Mouse (Mus musculus) hindbrain, postnatal 0 days (tissue): ENCODE results near the gene Agpat3. TPM values are rescaled to one million over a fixed set of nuclear protein-coding genes. Genes with fewer than 3 reads are reported as not detected.

Experiments used
- ATAC-seq: fragments of 200-750 bp; cut with Nextera tagmentation; 2 replicates; pipeline ENCODE4 v1.8.0; 2017; ENCODE audit warnings: mild to moderate bottlenecking, moderate TSS enrichment, moderate library complexity
- DNase-seq: peaks from one replicate; pipeline ENCODE4 v3.0.0-alpha.2; 2015; ENCODE audit warnings: low spot score
- H3K27ac ChIP-seq: fragments of 300-500 bp; sonication (generic); 2 replicates; pipeline ENCODE4 v1.5.1; 2014; ENCODE audit warnings: mild to moderate bottlenecking
- H3K27me3 ChIP-seq: fragments of 300-500 bp; sonication (generic); 2 replicates; pipeline ENCODE4 v1.6.1; 2014; ENCODE audit warnings: low read length, mixed read lengths; ENCODE audit not compliant: insufficient read depth
- H3K36me3 ChIP-seq: fragments of 300-500 bp; sonication (generic); 2 replicates; pipeline ENCODE4 v1.6.1; 2014; ENCODE audit warnings: low read length, mixed read lengths; ENCODE audit not compliant: insufficient read depth
- H3K4me1 ChIP-seq: fragments of 300-500 bp; sonication (generic); 2 replicates; pipeline ENCODE4 v1.6.1; 2014; ENCODE audit warnings: antibody characterized with exemption, low read length, mixed read lengths; ENCODE audit not compliant: insufficient read depth
- H3K4me2 ChIP-seq: fragments of 300-500 bp; sonication (generic); 2 replicates; pipeline ENCODE4 v1.6.1; 2014; ENCODE audit warnings: low read depth, mild to moderate bottlenecking, low read length, moderate library complexity, mixed read lengths
- H3K4me3 ChIP-seq: fragments of 300-500 bp; sonication (generic); 2 replicates; pipeline ENCODE4 v1.5.1; 2014; ENCODE audit warnings: low read length
- H3K9ac ChIP-seq: fragments of 300-500 bp; sonication (generic); replicated peaks from 2 replicates; pipeline ENCODE4 v1.6.1; 2014; ENCODE audit warnings: mild to moderate bottlenecking, low read length, moderate library complexity, mixed read lengths
- H3K9me3 ChIP-seq: fragments of 300-500 bp; sonication (generic); 2 replicates; pipeline ENCODE4 v1.6.1; 2016; ENCODE audit warnings: low read length, mixed read lengths
- CTCF ChIP-seq: IDR thresholded peaks from 2 replicates; pipeline ENCODE4 v1.5.1; 2016; ENCODE audit warnings: antibody characterized with exemption, control low read depth, low read depth
- WGBS: fragments of 180-500 bp; shearing (Covaris S2); extraction: QIAGEN DNeasy Blood & Tissue Kit; methylation state at CpG from one replicate; pipeline ENCODE4 v1.1.7; 2014; 5-methylcytosine and 5-hydroxymethylcytosine counted together
- polyA plus RNA-seq: library from polyadenylated mRNA; unstranded; fragments of >200 nt; fragmentation: Nextera tagmentation; extraction: Ambion mirVana; gene quantifications from 2 replicates; pipeline ENCODE4 v1.2.1, GENCODE M21; 2015
- total RNA-seq: library from RNA; depleted of rRNA; stranded (reverse); fragments of >200 nt; gene quantifications from 2 replicates; pipeline ENCODE4 v1.2.3, GENCODE M21; 2014; rRNA removed

The Agpat3 gene
- total RNA-seq = 123 and 158 TPM in 2 replicates
- 115 and 117 TPM in 2 replicates for polyA plus RNA-seq

- no peak for TF ChIP-seq CTCF
- H3K9me3 ChIP-seq = no peaks in the 10 kb centered on the region
- no peaks in the 10 kb centered on the region for H3K36me3 ChIP-seq
- peak within 1 kb of the TSS; percentile 96 for H3K9ac ChIP-seq
- peak within 1 kb of the TSS; percentile 80 for H3K27ac ChIP-seq
- peak within 1 kb of the TSS; percentile 82 for H3K4me2 ChIP-seq
- H3K4me1 ChIP-seq = peaks cover 21% of the 10 kb centered on the region
- ATAC-seq (peak; percentile 83), DNase-seq (peak; percentile 84)
- H3K27me3 ChIP-seq = no peaks in the 10 kb centered on the region
- H3K4me3 ChIP-seq = peak within 1 kb of the TSS; percentile 95
- under 1% methylated on average over 65 of the region's 113 CpGs for WGBS
These were observed at the start of gene Agpat3 for GRCm38 (mm10) chr10:78351887-78352665. Agpat3 (minus strand) TSS chr10:78352489.

GRCm38 (mm10) chr10:78401127-78401526 is 48.8 kb upstream of the Agpat3 start:
- Histone ChIP-seq H3K27ac (no peak overlapping the region), H3K36me3 (peaks cover 60% of the 10 kb centered on the region), H3K4me3 (no peak overlapping the region), H3K4me1 (no peaks in the 10 kb centered on the region), H3K27me3 (no peaks in the 10 kb centered on the region), H3K9ac (no peak overlapping the region), H3K4me2 (no peak overlapping the region), H3K9me3 (no peaks in the 10 kb centered on the region)
- DNase-seq (no peak), ATAC-seq (no peak)
- TF ChIP-seq CTCF = no peak
- WGBS = 90% methylated on average over 2 of the region's 2 CpGs

DNA sequence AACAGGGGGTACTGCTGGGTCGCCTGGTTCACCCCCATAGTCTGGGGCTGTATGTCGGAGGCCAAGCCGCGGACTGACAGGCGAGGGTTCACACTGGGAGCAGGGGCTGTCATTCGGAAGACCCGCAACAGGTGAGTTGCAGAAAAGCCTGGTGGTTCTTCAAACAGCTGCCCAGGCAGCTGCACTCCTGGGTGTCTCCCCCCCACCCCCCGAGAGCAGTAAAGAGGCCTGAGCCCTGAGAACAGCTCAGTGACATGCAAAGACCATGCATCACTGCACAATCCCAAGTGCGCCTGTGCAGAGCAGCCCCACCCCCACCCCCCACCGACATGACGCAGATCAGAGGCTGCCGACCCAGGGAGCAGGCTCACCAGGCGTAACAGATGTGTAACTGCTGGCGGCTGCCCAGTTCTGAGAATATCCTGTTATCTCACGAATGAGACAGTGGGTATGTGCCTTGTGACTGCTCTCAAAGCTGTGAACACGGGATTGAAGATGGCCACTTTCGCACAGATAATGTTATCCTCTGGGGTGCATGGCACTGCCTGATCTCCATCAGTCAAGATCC is 46.9 kb upstream of the Agpat3 start:
- ATAC-seq (peak; percentile 45), DNase-seq (peak; percentile 63)
- Histone ChIP-seq H3K27me3 (no peaks in the 10 kb centered on the region), H3K9me3 (no peaks in the 10 kb centered on the region), H3K36me3 (peaks cover 43% of the 10 kb centered on the region), H3K9ac (0 out of 2 replicates have a peak overlapping the region, but pooled peaks have one; percentile 3), H3K27ac (peak overlapping the region; percentile 51; the same call in 1 of the 2 replicates), H3K4me3 (no peak overlapping the region), H3K4me1 (peaks cover 6% of the 10 kb centered on the region; the same call in 1 of the 2 replicates), H3K4me2 (no peak overlapping the region)
- TF ChIP-seq CTCF = no peak
- 31% methylated on average over 17 of the region's 17 CpGs for WGBS

DNA sequence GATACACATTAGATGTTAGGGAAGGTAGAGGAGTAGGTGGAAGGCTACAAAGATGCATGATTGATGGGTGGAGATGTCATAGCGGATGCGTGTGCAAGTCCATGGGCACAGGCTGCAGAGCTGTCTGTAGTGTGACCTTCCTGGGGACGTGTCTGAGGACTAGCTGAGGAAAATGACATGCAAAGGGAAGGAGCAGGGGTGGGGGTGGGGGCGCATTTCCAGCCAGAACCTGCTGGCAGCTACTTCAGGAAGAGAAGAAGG is 44.3 kb upstream of the Agpat3 start:
- Histone ChIP-seq H3K9ac (no peak overlapping the region; the same call in 1 of the 2 replicates), H3K9me3 (no peaks in the 10 kb centered on the region), H3K36me3 (peaks cover 17% of the 10 kb centered on the region), H3K4me1 (peaks cover 6% of the 10 kb centered on the region; the same call in 1 of the 2 replicates), H3K4me3 (no peak overlapping the region), H3K27ac (peak overlapping the region; percentile 37; the same call in 1 of the 2 replicates), H3K4me2 (peak overlapping the region; percentile 22; the same call in 1 of the 2 replicates), H3K27me3 (peaks cover 5% of the 10 kb centered on the region; the same call in 1 of the 2 replicates)
- TF ChIP-seq CTCF = no peak
- DNase-seq = no peak
- 52% methylated on average over 4 of the region's 4 CpGs for WGBS
- ATAC-seq = peak; percentile 30

DNA sequence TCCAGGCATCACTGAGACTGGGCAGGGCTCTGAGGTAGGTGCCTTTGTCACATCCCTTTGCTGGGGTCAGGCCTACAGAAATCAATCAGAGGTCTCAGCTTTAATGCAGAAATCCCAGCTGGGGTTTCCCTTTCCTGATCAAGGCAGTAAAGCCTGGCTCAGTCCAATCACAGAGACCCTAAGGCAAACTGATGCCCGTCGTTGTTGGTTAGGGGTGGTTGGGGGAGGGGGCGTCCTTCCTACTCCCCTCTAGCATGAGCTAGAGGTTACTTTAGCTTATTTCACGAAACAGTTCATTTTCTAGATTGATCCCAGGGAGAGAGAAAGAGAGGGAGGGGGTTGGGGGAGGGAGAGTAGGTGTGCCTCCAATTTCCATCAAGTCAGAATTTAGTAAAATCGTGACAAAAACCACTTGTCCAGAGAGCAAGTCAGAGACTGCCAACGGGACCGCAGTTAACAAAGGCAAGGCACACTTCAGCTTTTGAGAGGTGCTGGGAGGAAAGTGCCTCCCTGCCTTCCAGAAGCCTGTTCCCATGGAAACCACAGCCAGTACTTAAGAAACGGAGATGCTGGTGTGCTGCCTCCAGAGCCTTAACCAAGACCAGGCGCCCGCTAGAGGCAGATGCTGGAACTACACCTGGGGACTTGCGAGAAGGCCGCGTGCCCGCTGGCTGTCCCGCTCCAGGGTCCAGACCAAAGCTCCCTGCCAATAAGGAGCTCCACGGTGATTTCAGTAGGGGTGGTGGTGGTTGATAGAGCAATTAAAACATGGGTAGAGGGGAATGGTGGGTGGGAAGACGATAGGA is 43.7 kb upstream of the Agpat3 start:
- no peak overlapping the region; the same call in 1 of the 2 replicates for H3K9ac ChIP-seq
- peak; percentile 98 for DNase-seq
- 3% methylated on average over 17 of the region's 17 CpGs for WGBS

GRCm38 (mm10) chr10:78395377-78395776 is 43.1 kb upstream of the Agpat3 start:
- Histone ChIP-seq H3K9ac (no peak overlapping the region), H3K27ac (peak overlapping the region; percentile 37; the same call in 1 of the 2 replicates), H3K9me3 (no peaks in the 10 kb centered on the region), H3K4me3 (no peak overlapping the region), H3K4me1 (peaks cover 6% of the 10 kb centered on the region; the same call in 1 of the 2 replicates), H3K4me2 (no peak overlapping the region), H3K36me3 (peaks cover 5% of the 10 kb centered on the region; the same call in 1 of the 2 replicates), H3K27me3 (peaks cover 5% of the 10 kb centered on the region; the same call in 1 of the 2 replicates)
- 76% methylated on average over 3 of the region's 3 CpGs for WGBS
- no peak for DNase-seq
- peak; percentile 44 for TF ChIP-seq CTCF
- ATAC-seq = no peak; the same call in 1 of the 2 replicates

More for the DNA sequence above, 43.7 kb upstream of the Agpat3 start:
- Histone ChIP-seq H3K27me3 (peaks cover 5% of the 10 kb centered on the region; the same call in 1 of the 2 replicates), H3K9me3 (no peaks in the 10 kb centered on the region), H3K27ac (peak overlapping the region; percentile 37), H3K4me3 (no peak overlapping the region), H3K4me1 (peaks cover 6% of the 10 kb centered on the region; the same call in 1 of the 2 replicates), H3K36me3 (peaks cover 11% of the 10 kb centered on the region), H3K4me2 (peak overlapping the region; percentile 22)
- peak; percentile 82 for ATAC-seq
- peak; percentile 97 for TF ChIP-seq CTCF
